Comparison of ENCODE assay signal across 8 mouse cellular contexts in genomic region chr15:102355871-102356441, GRCm38 (mm10). TPM values are rescaled to one million over a fixed set of nuclear protein-coding genes. Genes with fewer than 3 reads are reported as not detected.
DNase-seq lines count a peak whose midpoint lies in the region; ATAC-seq and TF ChIP-seq lines count a peak whose summit lies in the region.

No protein-coding gene starts in this region.

- H3K9ac ChIP-seq in heart, embryonic 11.5 days (ENCODE audit: low read depth, low read length) = peak overlapping the region; percentile 63
- H3K9ac ChIP-seq in forebrain, embryonic 15.5 days (replicated peaks) = peak overlapping the region; percentile 71
- peak overlapping the region; percentile 58 for H3K9ac ChIP-seq in kidney, embryonic 15.5 days

- no peaks in the 10 kb centered on the region for H3K36me3 ChIP-seq in heart, embryonic 11.5 days (ENCODE audit: control insufficient read depth, insufficient read depth, low read length)
- no peaks in the 10 kb centered on the region for H3K36me3 ChIP-seq in forebrain, embryonic 15.5 days
- H3K36me3 ChIP-seq in kidney, embryonic 15.5 days = no peaks in the 10 kb centered on the region

- no peak for TF ChIP-seq CTCF in brain, embryonic 14.5 days (IDR thresholded peaks at IDR 0.05; ENCODE audit: borderline replicate concordance, extremely low read depth, insufficient read depth, insufficient read length)

- H3K27ac ChIP-seq in heart, embryonic 11.5 days (ENCODE audit: low read depth, low read length) = peak overlapping the region; percentile 74
- H3K27ac ChIP-seq in forebrain, embryonic 15.5 days (replicated peaks) = peak overlapping the region; percentile 64
- H3K27ac ChIP-seq in kidney, embryonic 15.5 days = peak overlapping the region; percentile 92

- ATAC-seq in heart, embryonic 11.5 days (replicated peaks; ENCODE audit: insufficient number of reproducible peaks, low FRiP score, low TSS enrichment) = no peak
- ATAC-seq in forebrain, embryonic 15.5 days (replicated peaks) = peak; percentile 31; the same call in 1 of the 2 replicates
- ATAC-seq in kidney, embryonic 15.5 days (replicated peaks; ENCODE audit: low FRiP score) = peak; percentile 67

- TF ChIP-seq POLR2A in brain, embryonic 14.5 days (IDR thresholded peaks at IDR 0.05; ENCODE audit: borderline replicate concordance, extremely low read depth, insufficient read depth, insufficient read length, poor library complexity, severe bottlenecking) = no peak

- H3K4me2 ChIP-seq in heart, embryonic 11.5 days = peak overlapping the region; percentile 86
- peak overlapping the region; percentile 99 for H3K4me2 ChIP-seq in forebrain, embryonic 15.5 days (replicated peaks)
- peak overlapping the region; percentile 79 for H3K4me2 ChIP-seq in kidney, embryonic 15.5 days

- H3K9me3 ChIP-seq in heart, embryonic 11.5 days (replicated peaks; ENCODE audit: control insufficient read depth, low read length) = no peaks in the 10 kb centered on the region
- H3K9me3 ChIP-seq in forebrain, embryonic 15.5 days = no peaks in the 10 kb centered on the region
- H3K9me3 ChIP-seq in kidney, embryonic 15.5 days (replicated peaks) = no peaks in the 10 kb centered on the region

- under 1% methylated on average over 38 of the region's 38 CpGs for WGBS in heart, embryonic 11.5 days (ENCODE audit: insufficient replicate concordance)
- WGBS in forebrain, embryonic 15.5 days = 2% methylated on average over 38 of the region's 38 CpGs
- WGBS in kidney, embryonic 15.5 days = under 1% methylated on average over 38 of the region's 38 CpGs

- H3K4me1 ChIP-seq in heart, embryonic 11.5 days (ENCODE audit: control insufficient read depth, insufficient read depth, low read length) = peaks cover 20% of the 10 kb centered on the region
- H3K4me1 ChIP-seq in forebrain, embryonic 15.5 days = peaks cover 28% of the 10 kb centered on the region
- H3K4me1 ChIP-seq in kidney, embryonic 15.5 days = peaks cover 44% of the 10 kb centered on the region

- H3K27me3 ChIP-seq in heart, embryonic 11.5 days (ENCODE audit: control insufficient read depth, insufficient read depth, low read length) = peaks cover 44% of the 10 kb centered on the region
- H3K27me3 ChIP-seq in forebrain, embryonic 15.5 days = peaks cover 36% of the 10 kb centered on the region
- peaks cover 31% of the 10 kb centered on the region for H3K27me3 ChIP-seq in kidney, embryonic 15.5 days

- H3K4me3 ChIP-seq in heart, embryonic 11.5 days (ENCODE audit: low read depth, low read length) = peak overlapping the region; percentile 45
- peak overlapping the region; percentile 64 for H3K4me3 ChIP-seq in forebrain, embryonic 15.5 days
- peak overlapping the region; percentile 47 for H3K4me3 ChIP-seq in kidney, embryonic 15.5 days (replicated peaks)

- no peak for DNase-seq in heart, adult 8-10 months (ENCODE audit: low spot score)
- peak; percentile 59 for DNase-seq in brain, embryonic 14.5 days (ENCODE audit: low read depth)
- peak; percentile 21 for DNase-seq in lung, postnatal 10 days
- peak; percentile 47 for DNase-seq in telencephalon, adult 2 months (ENCODE audit: low read depth, low spot score)
- no peak for DNase-seq in gastrocnemius, adult 8-10 months (ENCODE audit: low spot score in 2 of 2)

RNA-seq across cellular contexts. Expression of gene Aaas, which starts 5.4 kb away (rescaled TPM):
- 62.9 and 64.9 TPM in 2 replicates for polyA plus RNA-seq in heart, embryonic 11.5 days (2014; fragmentation: Nextera tagmentation; extraction: Ambion mirVana)
- 10 to 100 TPM in 3 of 4 experiments, 1 to 10 TPM in 1; 9.8 to 15.0 (median 12.5) TPM for total RNA-seq in heart, adult 8-10 months (2022)
- 33.6 and 49.2 TPM in 2 replicates for polyA plus RNA-seq in brain, embryonic 14.5 days (2012; rRNA removed)
- 42.6 and 44.9 TPM in 2 replicates for polyA plus RNA-seq in forebrain, embryonic 15.5 days (2015; fragmentation: Nextera tagmentation; extraction: Ambion mirVana)
- 83.2 and 83.7 TPM in 2 replicates for polyA plus RNA-seq in kidney, embryonic 15.5 days (2015; fragmentation: Nextera tagmentation; extraction: Ambion mirVana)
- 1 to 10 TPM; 5.3 to 7.5 (median 6.8) TPM for total RNA-seq in gastrocnemius, adult 8-10 months (2022)

RNA-seq across cellular contexts. Expression of gene Sp7, which starts 11.0 kb away (rescaled TPM):
- 0.20 and 0.52 TPM in 2 replicates for polyA plus RNA-seq in heart, embryonic 11.5 days (2014; fragmentation: Nextera tagmentation; extraction: Ambion mirVana)
- total RNA-seq in heart, adult 8-10 months (2022) = not detected
- 0.69 and 4.1 TPM in 2 replicates for polyA plus RNA-seq in brain, embryonic 14.5 days (2012; rRNA removed)
- polyA plus RNA-seq in forebrain, embryonic 15.5 days (2015; fragmentation: Nextera tagmentation; extraction: Ambion mirVana) = 0.36 and 0.40 TPM in 2 replicates
- 1.3 and 5.9 TPM in 2 replicates for polyA plus RNA-seq in kidney, embryonic 15.5 days (2015; fragmentation: Nextera tagmentation; extraction: Ambion mirVana)
- not detected for total RNA-seq in gastrocnemius, adult 8-10 months (2022)

RNA-seq across cellular contexts. Expression of gene Myg1, which starts 24.4 kb away (rescaled TPM):
- 72.7 and 77.8 TPM in 2 replicates for polyA plus RNA-seq in heart, embryonic 11.5 days (2014; fragmentation: Nextera tagmentation; extraction: Ambion mirVana)
- total RNA-seq in heart, adult 8-10 months (2022) = 10 to 100 TPM; 23.2 to 24.6 (median 24.5) TPM
- polyA plus RNA-seq in brain, embryonic 14.5 days (2012; rRNA removed) = 109 and 137 TPM in 2 replicates
- 98.2 and 108 TPM in 2 replicates for polyA plus RNA-seq in forebrain, embryonic 15.5 days (2015; fragmentation: Nextera tagmentation; extraction: Ambion mirVana)
- 106 and 122 TPM in 2 replicates for polyA plus RNA-seq in kidney, embryonic 15.5 days (2015; fragmentation: Nextera tagmentation; extraction: Ambion mirVana)
- 10 to 100 TPM; 17.5 to 21.6 (median 18.9) TPM for total RNA-seq in gastrocnemius, adult 8-10 months (2022)

RNA-seq across cellular contexts. Expression of gene Pfdn5, which starts 30.0 kb away (rescaled TPM):
- 307 and 350 TPM in 2 replicates for polyA plus RNA-seq in heart, embryonic 11.5 days (2014; fragmentation: Nextera tagmentation; extraction: Ambion mirVana)
- total RNA-seq in heart, adult 8-10 months (2022) = 100 to 1,000 TPM; 300 to 347 (median 339) TPM
- polyA plus RNA-seq in brain, embryonic 14.5 days (2012; rRNA removed) = 303 and 362 TPM in 2 replicates
- 467 and 474 TPM in 2 replicates for polyA plus RNA-seq in forebrain, embryonic 15.5 days (2015; fragmentation: Nextera tagmentation; extraction: Ambion mirVana)
- 382 and 393 TPM in 2 replicates for polyA plus RNA-seq in kidney, embryonic 15.5 days (2015; fragmentation: Nextera tagmentation; extraction: Ambion mirVana)
- total RNA-seq in gastrocnemius, adult 8-10 months (2022) = 100 to 1,000 TPM; 260 to 281 (median 273) TPM

RNA-seq across cellular contexts. Expression of gene Sp1, which starts 50.0 kb away (rescaled TPM):
- polyA plus RNA-seq in heart, embryonic 11.5 days (2014; fragmentation: Nextera tagmentation; extraction: Ambion mirVana) = 7.5 and 8.1 TPM in 2 replicates
- 10 to 100 TPM; 31.8 to 43.8 (median 38.7) TPM for total RNA-seq in heart, adult 8-10 months (2022)
- polyA plus RNA-seq in brain, embryonic 14.5 days (2012; rRNA removed) = 19.2 and 20.8 TPM in 2 replicates
- polyA plus RNA-seq in forebrain, embryonic 15.5 days (2015; fragmentation: Nextera tagmentation; extraction: Ambion mirVana) = 5.4 and 5.6 TPM in 2 replicates
- polyA plus RNA-seq in kidney, embryonic 15.5 days (2015; fragmentation: Nextera tagmentation; extraction: Ambion mirVana) = 10.8 and 11.1 TPM in 2 replicates
- total RNA-seq in gastrocnemius, adult 8-10 months (2022) = 10 to 100 TPM; 17.9 to 22.2 (median 20.5) TPM

Comparison
In these comparisons a context has a peak if more than half of its experiments do, and no peak if none do; other contexts are left out.
1. DNase-seq: peak in brain, embryonic 14.5 days (single experiment), lung, postnatal 10 days (single experiment) and telencephalon, adult 2 months (single experiment); none in heart, adult 8-10 months (single experiment) and gastrocnemius, adult 8-10 months (0 of 2).
2. Peak in every context shown above with its lines, with median percentiles within 50 percentile points of each other: H3K27ac ChIP-seq, H3K4me2 ChIP-seq, H3K4me3 ChIP-seq and H3K9ac ChIP-seq.